Mouse (Mus musculus): ENCODE data around the gene Cdk9.

Gene Cdk9

GRCm38 (mm10) chr2:32712934-32713817 lies at the start of gene Cdk9:
Gene Cdk9, minus strand, starts transcription at chr2:32713076.
- peak; percentile 94 for DNase-seq (ENCODE audit: low spot score)

DNA sequence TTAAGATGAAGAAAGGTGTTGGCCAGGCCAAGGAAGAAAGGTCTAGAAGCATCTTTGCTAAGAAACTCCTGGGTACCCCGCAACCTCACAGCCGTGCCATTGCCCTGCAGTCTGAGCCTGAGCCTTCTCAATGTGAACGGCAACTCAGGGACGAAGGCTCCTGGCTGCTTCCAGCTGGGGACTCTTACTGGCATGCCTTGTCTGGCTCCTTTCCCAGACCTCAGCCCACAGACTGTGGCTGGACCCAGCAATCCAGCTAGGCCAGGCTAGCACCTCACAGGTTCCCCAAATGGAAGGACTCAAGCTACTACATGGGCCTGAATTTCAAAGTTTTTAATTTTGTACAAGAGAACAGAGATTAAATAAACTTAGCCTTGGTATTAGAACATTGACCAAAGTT lies 49.0 kb upstream of the Cdk9 start:
- DNase-seq (ENCODE audit: low spot score) = no peak

- no peak for DNase-seq (ENCODE audit: low spot score)
Measured at GRCm38 (mm10) chr2:32761361-32761760, 48.5 kb upstream of the Cdk9 start.

- DNase-seq (ENCODE audit: low spot score) = no peak
Measured at GRCm38 (mm10) chr2:32759001-32759400, 46.1 kb upstream of the Cdk9 start.

DNA sequence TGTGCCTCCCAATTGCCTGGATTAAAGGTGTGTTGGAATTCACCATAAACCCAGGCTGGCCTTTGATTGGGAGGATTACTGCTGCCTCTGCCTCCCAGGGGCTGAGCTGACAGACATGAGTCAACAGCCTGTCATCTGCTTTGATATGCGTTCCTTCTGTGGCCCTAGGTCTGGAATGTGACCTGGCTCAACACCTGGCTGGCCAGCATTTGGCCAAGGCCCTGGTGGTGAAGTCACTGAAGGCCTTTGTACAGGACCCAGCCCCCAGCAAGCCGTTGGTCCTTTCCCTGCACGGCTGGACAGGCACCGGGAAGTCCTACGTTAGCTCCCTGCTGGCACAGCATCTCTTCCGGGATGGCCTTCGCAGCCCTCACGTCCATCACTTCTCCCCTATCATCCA lies 45.6 kb upstream of the Cdk9 start:
- DNase-seq (ENCODE audit: low spot score) = peak; percentile 74

GRCm38 (mm10) chr2:32757056-32757845 lies 44.4 kb upstream of the Cdk9 start, which contains the start of gene Tor2a:
Gene Tor2a, plus strand, starts transcription at chr2:32757234.
- peak; percentile 97 for DNase-seq (ENCODE audit: low spot score)

- no peak for DNase-seq (ENCODE audit: low spot score)
Measured at GRCm38 (mm10) chr2:32756674-32757055, 43.8 kb upstream of the Cdk9 start.

- no peak for DNase-seq (ENCODE audit: low spot score)
Measured at GRCm38 (mm10) chr2:32752181-32752580, 39.3 kb upstream of the Cdk9 start.

DNA sequence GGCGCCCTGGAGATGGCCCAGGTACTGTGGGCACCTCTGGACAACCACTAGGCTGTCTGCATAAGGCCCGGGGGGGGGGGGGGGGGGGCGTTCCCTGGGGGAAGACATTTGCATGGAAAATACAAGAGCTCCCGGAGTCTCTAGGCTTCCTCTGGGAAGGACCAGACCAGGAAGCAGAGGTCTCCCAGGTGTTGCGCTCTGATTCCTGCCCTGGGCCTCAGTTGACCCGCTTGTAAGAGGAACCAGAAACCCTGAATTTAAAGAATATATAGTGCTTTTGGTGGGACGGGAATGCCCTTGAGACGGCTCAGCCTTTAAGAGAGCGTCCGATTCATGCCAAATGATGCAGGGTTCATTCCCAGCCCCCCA lies 38.8 kb upstream of the Cdk9 start:
- DNase-seq (ENCODE audit: low spot score) = no peak

- peak; percentile 90 for DNase-seq (ENCODE audit: low spot score)
Measured at GRCm38 (mm10) chr2:32750887-32751664, 38.2 kb upstream of the Cdk9 start.

- no peak for DNase-seq (ENCODE audit: low spot score)
Measured at GRCm38 (mm10) chr2:32750199-32750598, 37.3 kb upstream of the Cdk9 start.

DNA sequence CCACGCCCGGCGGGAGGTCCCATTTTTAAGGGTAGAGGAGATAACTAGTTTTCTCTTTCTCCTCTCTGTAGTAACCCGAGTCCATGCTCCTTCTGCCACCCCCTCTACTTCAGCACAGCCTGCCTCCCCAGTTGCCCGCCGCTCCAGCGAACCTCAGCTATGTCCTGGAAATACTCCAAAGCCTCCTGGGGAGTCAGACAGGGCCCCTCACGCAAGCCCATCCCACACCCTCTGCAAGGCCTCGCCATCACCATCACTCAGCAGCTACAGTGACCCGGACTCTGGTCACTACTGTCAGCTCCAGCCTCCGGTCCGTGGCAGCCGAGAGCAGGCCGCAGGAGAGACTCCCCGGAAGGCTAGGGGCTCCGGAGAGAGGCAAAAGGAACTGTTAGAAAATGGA lies 36.2 kb upstream of the Cdk9 start:
- no peak for DNase-seq (ENCODE audit: low spot score)

DNA sequence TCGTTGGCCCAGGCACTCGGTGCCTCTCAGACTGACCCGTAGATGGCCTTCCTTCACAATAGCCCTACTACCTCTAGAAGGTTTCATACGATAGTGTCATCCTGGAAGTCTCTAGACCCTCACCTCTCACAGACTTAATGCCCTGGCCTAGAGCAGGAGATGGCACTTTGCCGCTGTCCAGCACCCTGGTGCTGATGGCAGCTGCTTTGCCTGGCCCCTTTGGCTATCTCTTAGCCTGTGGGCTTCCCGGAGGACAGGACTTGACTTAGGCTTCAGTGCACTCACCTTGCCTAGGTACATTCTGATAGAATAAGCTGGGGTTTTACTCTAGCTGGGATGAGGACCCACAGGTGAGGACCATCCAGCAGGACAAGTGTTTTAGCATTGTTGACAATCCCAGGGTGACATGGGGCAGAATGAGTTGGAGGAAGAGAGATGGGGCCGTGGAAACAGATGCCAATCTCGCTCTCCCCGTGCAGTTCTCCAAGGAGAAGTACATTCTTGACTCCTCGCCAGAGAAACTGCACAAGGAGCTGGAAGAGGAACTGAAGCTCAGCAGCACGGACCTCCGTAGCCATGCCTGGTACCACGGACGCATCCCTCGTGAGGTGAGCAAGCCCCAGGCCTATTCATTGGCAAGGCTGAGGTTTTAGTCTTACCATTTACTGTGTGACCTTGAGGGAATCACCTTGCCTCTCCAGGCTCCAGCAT lies 31.6 kb upstream of the Cdk9 start:
- no peak for DNase-seq (ENCODE audit: low spot score)

DNA sequence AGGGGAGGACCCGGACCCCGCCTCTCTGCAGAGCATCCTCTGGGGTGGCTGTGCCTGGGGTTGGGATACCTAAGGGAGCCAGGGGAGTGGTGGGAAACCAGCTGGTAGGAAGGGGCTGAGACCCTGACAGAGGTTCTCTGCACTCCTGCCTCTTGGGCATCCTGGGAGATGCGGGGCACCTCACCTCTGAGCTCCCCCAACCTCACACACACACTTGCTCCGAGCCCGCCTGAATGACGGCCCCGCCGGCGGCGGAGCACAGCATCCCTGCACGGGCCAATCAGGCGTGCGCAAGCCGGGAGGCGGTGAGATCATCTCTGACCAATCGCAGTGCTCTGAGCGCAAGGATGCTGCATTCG lies 29.3 kb upstream of the Cdk9 start:
- no peak for DNase-seq (ENCODE audit: low spot score)

DNA sequence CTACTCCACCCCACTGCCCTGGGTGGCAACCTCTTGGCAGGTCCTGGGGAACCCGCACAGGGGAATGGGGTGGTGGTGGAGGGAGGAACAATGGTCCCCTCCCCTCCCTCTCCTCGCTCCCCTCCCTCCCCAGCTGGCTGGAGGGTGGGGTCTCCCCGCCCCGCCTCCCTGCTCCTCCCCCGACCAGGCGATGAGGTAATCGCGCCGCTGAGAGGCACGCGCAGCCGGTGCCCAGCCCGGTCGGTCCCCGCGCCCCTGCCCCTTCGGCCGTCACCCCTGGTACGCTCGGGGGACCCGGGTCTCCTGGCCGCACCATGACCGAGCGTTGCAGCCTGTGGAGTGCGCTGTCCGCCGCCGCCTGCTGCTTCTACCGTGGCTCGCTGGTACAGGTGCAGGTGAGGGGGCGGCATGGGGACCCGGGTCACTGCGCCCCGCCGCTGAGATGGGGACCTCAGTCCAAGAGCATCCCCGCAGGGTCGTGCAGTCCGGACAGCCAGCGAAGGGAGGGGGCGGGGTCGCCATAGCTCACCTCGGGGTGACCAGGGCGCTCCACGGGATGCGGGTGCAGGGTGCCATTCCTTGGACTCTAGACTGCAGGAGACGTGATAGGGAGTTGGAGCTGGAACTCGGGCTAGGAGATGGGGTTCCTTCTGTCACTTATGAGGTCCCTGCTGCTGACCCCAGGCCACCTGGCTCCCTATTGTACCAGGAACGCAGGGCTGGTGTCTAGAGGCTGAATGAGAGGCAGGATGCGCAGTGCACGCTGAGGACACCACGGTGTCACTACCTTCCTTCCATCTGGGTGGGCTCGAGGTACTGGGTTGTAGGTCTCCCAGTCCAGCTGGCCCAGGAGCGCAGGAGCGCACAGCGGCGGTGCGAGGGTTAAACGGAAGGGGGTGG lies 28.6 kb upstream of the Cdk9 start:
- DNase-seq (ENCODE audit: low spot score) = no peak

DNA sequence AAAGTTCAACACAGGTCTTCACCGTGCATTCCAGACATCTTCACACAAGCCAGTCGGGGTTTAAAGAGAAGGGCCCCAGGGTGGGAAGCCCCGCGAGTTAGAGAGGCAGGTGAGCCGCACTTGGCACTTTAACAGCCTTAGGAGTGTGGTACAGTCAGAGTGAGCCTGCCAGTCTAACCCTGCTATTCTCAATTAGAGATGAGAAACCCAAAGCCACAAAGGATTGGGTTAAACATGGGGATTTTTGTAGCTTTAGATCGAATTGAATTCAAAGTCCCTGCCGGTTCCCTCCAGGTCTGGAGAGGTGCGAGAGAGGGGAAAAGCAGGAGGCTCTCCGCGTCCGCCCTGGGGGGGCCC lies 28.0 kb upstream of the Cdk9 start, which contains the start of gene 6330409D20Rik:
Gene 6330409D20Rik, minus strand, starts transcription at position 101 of the 357 bp plus-strand sequence.
- DNase-seq (ENCODE audit: low spot score) = no peak

DNA sequence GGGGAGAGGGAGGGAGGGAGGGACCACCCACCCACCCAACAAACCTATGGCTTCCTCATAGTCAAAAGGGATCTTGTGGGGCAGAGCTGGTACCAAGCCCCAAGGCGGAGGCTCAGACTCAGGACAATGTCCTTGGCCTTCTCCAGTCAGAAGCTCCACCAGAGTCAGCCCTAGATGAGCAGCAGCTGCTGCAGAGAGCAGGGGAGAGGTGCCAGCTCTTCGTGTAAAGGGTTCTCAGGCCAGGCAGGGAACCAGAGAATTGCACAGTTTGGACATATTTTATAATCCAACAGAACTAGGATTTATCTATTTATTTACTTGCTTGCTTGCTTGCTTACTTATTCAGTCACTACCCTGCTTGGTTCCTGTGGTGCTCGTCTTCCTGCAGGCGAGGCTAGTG lies 26.4 kb upstream of the Cdk9 start:
- DNase-seq (ENCODE audit: low spot score) = no peak

- no peak for DNase-seq (ENCODE audit: low spot score)
Measured at GRCm38 (mm10) chr2:32737008-32737407, 24.1 kb upstream of the Cdk9 start.

- no peak for DNase-seq (ENCODE audit: low spot score)
Measured at GRCm38 (mm10) chr2:32736306-32736829, 23.5 kb upstream of the Cdk9 start.

DNA sequence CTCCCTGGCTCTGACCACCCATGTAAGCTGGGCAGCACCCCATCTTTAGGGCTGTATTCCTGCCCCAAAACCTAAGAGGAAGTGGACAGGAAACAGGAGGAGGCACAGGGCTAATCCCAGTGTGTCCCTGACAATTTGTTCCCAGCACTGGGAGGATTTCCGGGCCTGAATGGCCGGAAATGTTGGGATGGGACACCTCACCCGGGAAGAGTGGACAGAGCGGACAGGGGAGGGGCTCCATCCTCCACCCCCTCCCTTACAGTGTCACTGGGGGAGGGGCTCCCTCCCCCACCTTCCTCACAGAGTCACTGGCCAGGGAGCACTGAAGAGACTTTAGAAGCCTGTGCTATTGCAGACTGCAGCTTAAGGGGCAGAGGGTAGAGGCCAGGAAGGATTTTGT lies 22.1 kb upstream of the Cdk9 start:
- no peak for DNase-seq (ENCODE audit: low spot score)

DNA sequence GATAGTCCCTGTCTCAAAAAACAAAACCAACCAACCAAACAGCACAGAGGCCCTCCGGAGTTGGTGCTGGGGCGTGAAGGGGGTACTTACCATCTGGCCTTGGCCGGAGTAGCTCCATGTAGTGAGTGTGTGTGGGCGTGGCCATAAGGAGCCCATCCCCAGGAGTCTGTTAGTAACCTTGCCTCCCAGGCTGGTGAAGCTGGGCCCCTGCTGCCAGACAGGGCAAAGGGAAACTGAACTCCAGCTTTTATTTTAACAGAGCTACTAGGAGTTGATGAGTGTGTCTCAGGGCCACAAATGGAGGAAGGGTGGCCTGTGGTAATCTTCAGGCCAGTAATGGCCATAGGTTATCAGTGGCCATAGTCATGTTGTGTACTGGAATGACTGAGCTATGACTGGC lies 21.6 kb upstream of the Cdk9 start:
- DNase-seq (ENCODE audit: low spot score) = no peak

Measured in yolk sac, embryonic 10.5 days (tissue).